Mouse (Mus musculus) hindbrain, embryonic 10.5 days (tissue): ENCODE results near the gene Crhbp. TPM values are rescaled to one million over a fixed set of nuclear protein-coding genes. Genes with fewer than 3 reads are reported as not detected.

ENCODE experiments used
- DNase-seq: peaks from one replicate; pipeline ENCODE4 v3.0.0-alpha.2; 2017; ENCODE audit warnings: low spot score
- H3K27ac ChIP-seq: fragments of 300-500 bp; sonication (generic); 2 replicates; pipeline ENCODE4 v1.5.1; 2016; ENCODE audit warnings: mild to moderate bottlenecking, moderate library complexity
- H3K27me3 ChIP-seq: fragments of 300-500 bp; sonication (generic); 2 replicates; pipeline ENCODE4 v1.6.1; 2016; ENCODE audit warnings: mild to moderate bottlenecking; ENCODE audit not compliant: poor library complexity, insufficient read depth, severe bottlenecking
- H3K36me3 ChIP-seq: fragments of 300-500 bp; sonication (generic); 2 replicates; pipeline ENCODE4 v1.6.1; 2016; ENCODE audit warnings: mild to moderate bottlenecking, moderate library complexity
- H3K4me1 ChIP-seq: fragments of 300-500 bp; sonication (generic); replicated peaks from 2 replicates; pipeline ENCODE4 v1.6.1; 2016; ENCODE audit warnings: mild to moderate bottlenecking
- H3K4me3 ChIP-seq: fragments of 300-500 bp; sonication (generic); 2 replicates; pipeline ENCODE4 v1.5.1; 2016; ENCODE audit warnings: mild to moderate bottlenecking, moderate library complexity
- H3K9me3 ChIP-seq: fragments of 300-500 bp; sonication (generic); 2 replicates; pipeline ENCODE4 v1.6.1; 2016; ENCODE audit warnings: mild to moderate bottlenecking, moderate library complexity
- WGBS: fragments of 180-500 bp; shearing (Covaris S2); methylation state at CpG from one replicate; pipeline ENCODE4 v1.1.7; 2016; 5-methylcytosine and 5-hydroxymethylcytosine counted together
- polyA plus RNA-seq: library from polyadenylated mRNA; unstranded; fragments of >200 nt; fragmentation: Nextera tagmentation; extraction: Ambion mirVana; gene quantifications from 2 replicates; pipeline ENCODE4 v1.2.1, GENCODE M21; 2016

The Crhbp gene
- 0.52 and 1.5 TPM in 2 replicates for polyA plus RNA-seq

- no peaks in the 10 kb centered on the region for H3K9me3 ChIP-seq
- H3K27ac ChIP-seq = peak within 1 kb of the TSS; percentile 62; the same call in 1 of the 2 replicates
- WGBS = 52% methylated on average over 11 of the region's 11 CpGs
- peak within 1 kb of the TSS; percentile 62 for H3K4me3 ChIP-seq
- peaks cover 21% of the 10 kb centered on the region for H3K4me1 ChIP-seq
- H3K36me3 ChIP-seq = no peaks in the 10 kb centered on the region
- peak; percentile 6 for DNase-seq
- H3K27me3 ChIP-seq = peaks cover 48% of the 10 kb centered on the region
Measured at GRCm38 (mm10) chr13:95444824-95445223, at the start of gene Crhbp. Crhbp (minus strand) TSS chr13:95444924.

DNA sequence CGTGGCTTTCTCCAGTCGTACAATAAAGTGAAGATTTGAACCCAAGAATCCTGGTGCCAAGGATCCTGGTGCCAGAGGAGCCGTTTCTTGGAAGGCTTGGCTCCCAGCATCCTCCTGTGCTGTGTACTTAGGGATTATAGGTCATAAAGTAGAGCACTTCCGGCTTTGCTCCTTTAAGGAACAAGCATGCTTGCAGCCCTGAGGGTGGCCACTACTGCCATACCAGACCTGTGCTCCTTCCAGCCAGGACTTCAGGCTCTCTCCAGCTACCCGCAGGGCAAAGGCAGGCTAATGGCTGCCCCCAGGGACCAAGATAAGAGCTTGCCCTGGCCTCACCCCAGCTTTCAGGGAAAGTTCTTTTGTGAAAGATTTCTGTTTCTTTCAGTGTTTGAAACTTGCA, 48.6 kb upstream of the Crhbp start:
- H3K36me3 ChIP-seq = no peaks in the 10 kb centered on the region
- no peaks in the 10 kb centered on the region for H3K27me3 ChIP-seq
- peaks cover 14% of the 10 kb centered on the region for H3K4me1 ChIP-seq
- no peak for DNase-seq
- H3K27ac ChIP-seq = no peak overlapping the region
- 75% methylated on average over 5 of the region's 5 CpGs for whole genome bisulfite sequencing
- H3K9me3 ChIP-seq = no peaks in the 10 kb centered on the region
- H3K4me3 ChIP-seq = no peak overlapping the region

DNA sequence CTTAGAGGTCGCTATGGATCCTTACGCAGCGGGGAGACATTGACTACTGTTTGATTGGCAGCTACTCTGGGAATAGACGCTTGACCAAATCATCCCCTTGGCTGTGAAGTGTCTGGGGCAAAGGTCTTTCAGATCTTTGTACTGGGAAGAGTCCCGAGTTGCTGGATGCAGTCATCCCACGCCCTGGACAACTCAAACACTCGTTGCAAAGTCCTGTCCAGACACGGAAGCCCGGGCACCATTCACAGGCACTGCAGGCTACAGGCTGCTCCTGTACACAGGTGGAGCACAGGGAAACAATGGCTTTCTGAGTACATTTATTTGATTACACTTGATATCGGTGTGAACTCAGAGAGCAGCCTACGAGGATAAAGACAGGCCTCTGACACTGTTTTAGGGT, 46.6 kb upstream of the Crhbp start:
- WGBS = 51% methylated on average over 11 of the region's 11 CpGs
- no peaks in the 10 kb centered on the region for H3K27me3 ChIP-seq

GRCm38 (mm10) chr13:95484664-95485063, 39.9 kb upstream of the Crhbp start:
- H3K4me3 ChIP-seq = no peak overlapping the region
- DNase-seq = no peak
- 74% methylated on average over 5 of the region's 5 CpGs for WGBS

More for the DNA sequence above, 46.6 kb upstream of the Crhbp start:
- H3K9me3 ChIP-seq = no peaks in the 10 kb centered on the region
- peaks cover 14% of the 10 kb centered on the region for H3K4me1 ChIP-seq
- no peak overlapping the region for H3K27ac ChIP-seq
- DNase-seq = no peak
- no peaks in the 10 kb centered on the region for H3K36me3 ChIP-seq
- no peak overlapping the region for H3K4me3 ChIP-seq

DNA sequence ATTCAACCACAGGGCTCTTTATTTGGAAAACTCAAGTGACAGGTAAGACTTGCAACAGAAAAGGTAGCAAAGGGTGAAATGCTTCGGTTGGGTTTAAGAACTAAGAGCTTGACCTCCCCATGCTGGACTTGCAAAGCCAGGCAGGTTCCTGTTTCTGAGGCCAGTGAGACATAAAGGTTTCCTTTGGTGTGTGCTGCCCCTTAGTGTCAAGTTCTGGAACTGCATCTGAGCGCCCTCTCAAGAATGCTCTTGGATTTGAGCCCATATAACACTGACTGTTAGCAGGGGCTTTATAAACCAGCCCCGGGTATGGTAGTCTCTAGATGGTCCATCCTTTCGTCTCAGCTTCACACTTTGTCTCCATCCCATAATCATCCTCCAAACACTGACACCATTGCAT, 36.7 kb upstream of the Crhbp start:
- Histone ChIP-seq H3K4me1 (no peaks in the 10 kb centered on the region), H3K36me3 (no peaks in the 10 kb centered on the region)
- peak; percentile 83 for DNase-seq

More at GRCm38 (mm10) chr13:95484664-95485063, 39.9 kb upstream of the Crhbp start:
- Histone ChIP-seq H3K27ac (no peak overlapping the region), H3K9me3 (no peaks in the 10 kb centered on the region), H3K27me3 (peaks cover 3% of the 10 kb centered on the region; the same call in 1 of the 2 replicates), H3K36me3 (no peaks in the 10 kb centered on the region), H3K4me1 (no peaks in the 10 kb centered on the region)

DNA sequence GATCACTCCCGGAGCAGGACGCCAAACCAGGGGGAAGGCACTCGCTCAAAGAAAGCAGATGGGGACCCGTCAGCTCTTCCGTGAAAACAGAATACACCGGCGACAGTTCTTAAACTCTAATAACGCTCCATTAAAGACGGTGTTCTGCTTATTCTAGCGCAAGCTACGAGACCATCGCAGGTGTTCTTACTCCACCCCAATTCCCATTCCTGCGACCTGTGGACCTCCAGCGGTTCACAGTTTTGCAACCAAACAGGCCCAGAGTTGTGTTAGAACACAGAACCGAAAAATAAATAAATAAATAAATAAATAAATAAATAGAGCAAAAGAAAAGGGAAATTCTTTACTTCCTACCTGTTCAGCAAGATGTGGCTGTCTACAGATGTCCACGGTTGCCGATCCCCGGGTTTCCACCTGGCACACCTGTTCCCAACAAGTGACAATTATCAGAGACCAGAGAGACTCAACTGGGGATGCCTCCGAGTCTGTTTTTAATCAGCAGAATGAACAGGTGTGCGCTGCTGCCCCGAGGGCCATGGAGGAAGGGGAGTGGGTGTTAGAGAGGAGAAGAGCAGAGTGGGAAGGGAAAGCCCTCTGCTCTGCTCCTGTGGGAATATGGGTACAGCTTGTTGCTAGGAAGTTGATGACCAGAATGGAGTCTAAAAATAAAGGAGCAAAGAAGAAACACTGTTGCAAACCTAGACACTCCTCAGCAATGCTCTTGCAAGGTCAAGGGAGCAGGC, 34.1 kb upstream of the Crhbp start, which contains the start of gene S100z:
TSS of gene S100z (minus strand) at position 51 of the 743 bp plus-strand sequence.
- no peak for DNase-seq
- WGBS = 89% methylated on average over 21 of the region's 21 CpGs
- Histone ChIP-seq H3K4me3 (no peak within 1 kb of the TSS), H3K27me3 (peaks cover 3% of the 10 kb centered on the region; the same call in 1 of the 2 replicates), H3K27ac (no peak within 1 kb of the TSS), H3K9me3 (no peaks in the 10 kb centered on the region), H3K4me1 (no peaks in the 10 kb centered on the region), H3K36me3 (no peaks in the 10 kb centered on the region)

More for the DNA sequence above, 36.7 kb upstream of the Crhbp start:
- Histone ChIP-seq H3K27ac (no peak overlapping the region), H3K9me3 (no peaks in the 10 kb centered on the region), H3K4me3 (no peak overlapping the region), H3K27me3 (peaks cover 3% of the 10 kb centered on the region; the same call in 1 of the 2 replicates)
- 21% methylated on average over 4 of the region's 4 CpGs for WGBS

DNA sequence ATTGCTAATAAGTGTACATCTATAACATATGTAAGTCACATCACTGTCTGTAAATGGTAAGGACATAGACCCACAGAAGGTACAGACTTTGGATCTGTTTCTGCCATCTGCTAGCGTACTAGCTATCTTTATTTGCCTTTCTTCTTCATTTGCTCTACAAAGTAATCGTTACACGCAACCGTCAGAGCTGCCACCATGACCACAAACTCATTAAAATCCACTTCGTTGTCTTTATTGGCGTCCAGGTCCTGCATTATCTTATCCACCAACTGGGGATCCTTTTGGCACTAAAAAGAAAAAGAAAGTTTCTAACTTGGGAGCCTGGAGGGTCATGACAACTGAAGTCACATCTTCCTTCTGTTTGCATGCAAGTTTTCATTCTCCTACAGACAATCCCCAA, 32.4 kb upstream of the Crhbp start:
- Histone ChIP-seq H3K27ac (no peak overlapping the region), H3K9me3 (no peaks in the 10 kb centered on the region), H3K27me3 (peaks cover 3% of the 10 kb centered on the region; the same call in 1 of the 2 replicates), H3K4me3 (no peak overlapping the region), H3K4me1 (no peaks in the 10 kb centered on the region), H3K36me3 (no peaks in the 10 kb centered on the region)
- WGBS = 86% methylated on average over 6 of the region's 6 CpGs
- no peak for DNase-seq

GRCm38 (mm10) chr13:95475124-95475523, 30.4 kb upstream of the Crhbp start:
- WGBS = 81% methylated on average over 7 of the region's 7 CpGs
- Histone ChIP-seq H3K27ac (no peak overlapping the region), H3K4me1 (no peaks in the 10 kb centered on the region), H3K4me3 (no peak overlapping the region), H3K36me3 (no peaks in the 10 kb centered on the region), H3K27me3 (no peaks in the 10 kb centered on the region), H3K9me3 (no peaks in the 10 kb centered on the region)
- DNase-seq = no peak

GRCm38 (mm10) chr13:95474294-95474693, 29.6 kb upstream of the Crhbp start:
- Histone ChIP-seq H3K36me3 (no peaks in the 10 kb centered on the region), H3K4me1 (no peaks in the 10 kb centered on the region), H3K9me3 (no peaks in the 10 kb centered on the region), H3K4me3 (no peak overlapping the region), H3K27me3 (no peaks in the 10 kb centered on the region), H3K27ac (no peak overlapping the region)
- no peak for DNase-seq
- 85% methylated on average over 3 of the region's 3 CpGs for WGBS

- no peak for DNase-seq
- no peaks in the 10 kb centered on the region for H3K36me3 ChIP-seq
- no peak overlapping the region for H3K4me3 ChIP-seq
- no peaks in the 10 kb centered on the region for H3K4me1 ChIP-seq
- H3K9me3 ChIP-seq = no peaks in the 10 kb centered on the region
- WGBS = 59% methylated on average over 2 of the region's 2 CpGs
- H3K27me3 ChIP-seq = no peaks in the 10 kb centered on the region
- no peak overlapping the region for H3K27ac ChIP-seq
Measured at GRCm38 (mm10) chr13:95470970-95471369, 26.2 kb upstream of the Crhbp start.

DNA sequence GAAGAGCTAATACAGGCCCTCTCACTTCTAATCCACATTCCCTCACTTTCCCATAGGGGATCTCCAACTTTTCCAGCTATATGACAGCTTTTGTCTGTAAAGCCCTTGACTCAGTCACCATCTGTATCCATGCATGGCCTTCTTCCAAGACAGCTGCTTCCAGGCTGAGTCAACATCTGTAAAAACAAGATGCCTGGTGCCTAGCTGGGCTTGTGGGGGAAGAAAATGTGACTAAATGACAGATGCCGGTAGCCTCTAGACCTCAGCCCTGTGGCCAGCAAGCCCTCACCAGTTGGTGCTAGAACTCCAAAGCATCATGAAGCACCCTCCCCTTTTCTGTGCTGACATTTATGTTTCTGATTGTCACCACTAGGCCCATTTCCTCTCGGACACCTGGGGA, 6.8 kb upstream of the Crhbp start:
- H3K27me3 ChIP-seq = peaks cover under 1% of the 10 kb centered on the region; the same call in 1 of the 2 replicates
- H3K9me3 ChIP-seq = no peaks in the 10 kb centered on the region
- H3K4me1 ChIP-seq = no peaks in the 10 kb centered on the region
- H3K27ac ChIP-seq = no peak overlapping the region
- H3K4me3 ChIP-seq = no peak overlapping the region
- 71% methylated on average over 2 of the region's 2 CpGs for WGBS
- no peaks in the 10 kb centered on the region for H3K36me3 ChIP-seq
- peak; percentile 5 for DNase-seq

DNA sequence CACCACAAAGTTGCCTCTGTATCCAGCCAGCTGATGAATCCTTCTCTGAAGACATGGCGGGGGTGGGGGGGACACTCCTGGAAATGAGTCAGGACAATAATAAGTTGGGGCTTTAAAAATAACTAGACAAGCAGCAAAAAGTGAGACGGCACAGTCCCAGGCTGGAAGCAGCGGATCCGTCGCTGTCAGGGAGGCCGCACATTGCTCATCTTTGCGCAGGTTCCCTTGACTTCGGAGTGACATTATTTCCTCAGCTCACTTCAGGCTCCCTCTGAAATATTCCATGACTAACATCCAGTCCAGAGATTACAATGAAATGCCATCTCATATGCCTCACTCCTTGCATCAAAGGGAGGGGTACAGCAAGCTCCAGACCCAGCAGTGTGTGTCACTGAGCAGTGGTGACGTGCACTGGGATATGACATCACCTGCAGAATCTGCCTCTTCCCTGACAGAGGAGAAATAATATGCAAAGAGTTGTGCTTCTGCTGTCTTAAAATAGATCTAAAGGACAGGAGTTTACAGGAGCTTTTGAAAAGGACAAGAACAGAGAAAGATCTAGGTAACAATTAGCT, 6.0 kb upstream of the Crhbp start:
- no peak for DNase-seq
- Histone ChIP-seq H3K4me1 (no peaks in the 10 kb centered on the region), H3K9me3 (no peaks in the 10 kb centered on the region), H3K27me3 (peaks cover 8% of the 10 kb centered on the region), H3K4me3 (no peak overlapping the region), H3K27ac (no peak overlapping the region), H3K36me3 (no peaks in the 10 kb centered on the region)
- 91% methylated on average over 9 of the region's 9 CpGs for WGBS

GRCm38 (mm10) chr13:95449730-95450129, 5.0 kb upstream of the Crhbp start:
- Histone ChIP-seq H3K9me3 (no peaks in the 10 kb centered on the region), H3K36me3 (no peaks in the 10 kb centered on the region), H3K27me3 (peaks cover 18% of the 10 kb centered on the region), H3K27ac (no peak overlapping the region), H3K4me1 (peaks cover 2% of the 10 kb centered on the region), H3K4me3 (no peak overlapping the region)
- WGBS = 88% methylated on average over 3 of the region's 3 CpGs
- no peak for DNase-seq
